Mouse (Mus musculus) neutrophil, adult 5-6 weeks (primary cell): Measurements from ENCODE around the gene Gm13272. TPM values are rescaled to one million over a fixed set of nuclear protein-coding genes. Genes with fewer than 3 reads are reported as not detected.
"Not testable (repeated sequence)": the region's sequence is repeated elsewhere in the genome, so short reads cannot be mapped to it uniquely, and the experiment has no call there.

ENCODE experiments used
- ATAC-seq: fragments of 151-379, 151-347 bp; 2 replicates; pipeline ENCODE4 v1.8.0; 2017; ENCODE audit warnings: mild to moderate bottlenecking, moderate TSS enrichment; ENCODE audit not compliant: insufficient number of reproducible peaks, poor library complexity, low FRiP score, severe bottlenecking; ENCODE audit errors: extremely low read depth
- total RNA-seq: library from RNA; stranded (forward); fragments of 200-1000 nt; gene quantifications from 2 replicates; pipeline ENCODE4 v1.2.3, GENCODE M21; 2017

Gm13272 gene
- not detected in 2 replicates for total RNA-seq

GRCm38 (mm10) chr4:88779550-88779949, at the start of gene Gm13272:
Gene Gm13272, plus strand, starts transcription at chr4:88779850.
- not testable (repeated sequence) for ATAC-seq

GRCm38 (mm10) chr4:88738480-88738879, 41.2 kb upstream of the Gm13272 start:
- peak; percentile 94 for ATAC-seq

- ATAC-seq: 0 out of 2 replicates have a peak, but pooled peaks have one; percentile 39
Measured at GRCm38 (mm10) chr4:88739036-88739435, 40.6 kb upstream of the Gm13272 start.

DNA sequence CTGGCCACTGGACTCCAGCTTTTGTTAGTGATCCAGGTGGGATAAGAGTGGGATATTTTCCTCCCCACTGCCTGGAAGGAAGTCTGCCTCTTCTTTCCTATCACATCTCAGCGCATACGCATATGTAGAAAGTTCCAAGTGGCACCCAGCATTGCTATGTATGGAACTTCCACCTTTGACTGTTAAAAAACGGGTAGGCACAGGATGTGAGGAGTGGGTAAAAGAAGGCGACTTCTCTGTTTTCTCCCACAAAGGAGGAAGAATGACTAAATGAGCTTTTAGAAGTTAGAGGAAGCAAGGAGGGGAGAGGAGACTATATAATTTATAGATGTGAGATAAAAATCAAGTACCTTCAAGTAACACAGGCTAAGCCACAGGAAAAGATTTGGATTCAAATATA, 38.2 kb upstream of the Gm13272 start:
- no peak for ATAC-seq

DNA sequence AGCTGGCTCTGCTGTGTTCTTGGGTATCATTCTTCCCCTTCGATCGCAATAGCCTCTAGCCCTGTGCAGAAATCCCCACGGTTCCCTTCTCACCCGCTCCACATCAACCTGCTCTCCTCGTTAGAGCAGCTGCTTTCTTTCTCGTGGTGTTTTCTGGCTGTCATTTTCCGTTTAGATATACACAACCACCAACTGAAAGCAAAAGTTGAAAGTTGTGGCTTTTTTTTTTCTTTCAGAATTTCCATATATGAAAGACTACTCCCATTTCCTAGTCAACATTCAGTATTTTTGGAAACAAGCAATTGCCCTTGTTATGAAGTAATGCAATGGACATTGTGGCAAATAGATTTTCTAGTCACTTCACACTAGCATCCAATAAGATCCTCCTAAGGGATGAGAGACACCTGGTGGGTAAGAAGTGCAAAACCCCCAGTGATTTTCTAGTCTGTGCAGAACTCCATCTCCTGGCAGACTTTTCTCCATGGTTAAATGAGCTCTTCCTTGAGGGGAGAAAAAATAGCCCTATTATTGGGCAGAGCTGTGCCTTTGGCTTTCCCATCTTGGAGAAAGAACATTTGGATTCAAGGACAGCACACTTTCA, 36.8 kb upstream of the Gm13272 start:
- ATAC-seq: no peak

GRCm38 (mm10) chr4:88744207-88744606, 35.4 kb upstream of the Gm13272 start:
- no peak for ATAC-seq

DNA sequence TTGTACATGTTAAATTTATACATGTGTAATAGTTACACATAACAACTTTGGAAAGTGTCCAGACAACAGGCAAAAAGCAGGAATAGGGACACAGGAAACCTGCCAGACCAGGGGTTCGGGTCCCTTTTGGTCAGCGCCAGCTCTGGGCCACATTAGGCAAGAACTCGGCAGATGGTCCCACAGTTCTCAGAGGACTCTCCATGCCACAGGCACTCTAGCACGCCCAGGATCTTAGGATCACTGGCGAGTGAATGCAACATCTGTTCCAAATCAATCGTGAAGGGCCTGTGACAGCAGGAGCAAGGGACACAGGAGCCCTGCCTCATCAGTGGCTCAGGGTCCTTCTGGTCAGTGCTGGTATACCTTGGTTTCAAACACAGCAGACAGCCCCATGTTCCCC, 29.7 kb upstream of the Gm13272 start:
- ATAC-seq: no peak

GRCm38 (mm10) chr4:88754818-88755340, 24.8 kb upstream of the Gm13272 start, which contains the start of gene Gm13271:
Gene Gm13271, plus strand, starts transcription at chr4:88754868.
- ATAC-seq: not testable (repeated sequence)

DNA sequence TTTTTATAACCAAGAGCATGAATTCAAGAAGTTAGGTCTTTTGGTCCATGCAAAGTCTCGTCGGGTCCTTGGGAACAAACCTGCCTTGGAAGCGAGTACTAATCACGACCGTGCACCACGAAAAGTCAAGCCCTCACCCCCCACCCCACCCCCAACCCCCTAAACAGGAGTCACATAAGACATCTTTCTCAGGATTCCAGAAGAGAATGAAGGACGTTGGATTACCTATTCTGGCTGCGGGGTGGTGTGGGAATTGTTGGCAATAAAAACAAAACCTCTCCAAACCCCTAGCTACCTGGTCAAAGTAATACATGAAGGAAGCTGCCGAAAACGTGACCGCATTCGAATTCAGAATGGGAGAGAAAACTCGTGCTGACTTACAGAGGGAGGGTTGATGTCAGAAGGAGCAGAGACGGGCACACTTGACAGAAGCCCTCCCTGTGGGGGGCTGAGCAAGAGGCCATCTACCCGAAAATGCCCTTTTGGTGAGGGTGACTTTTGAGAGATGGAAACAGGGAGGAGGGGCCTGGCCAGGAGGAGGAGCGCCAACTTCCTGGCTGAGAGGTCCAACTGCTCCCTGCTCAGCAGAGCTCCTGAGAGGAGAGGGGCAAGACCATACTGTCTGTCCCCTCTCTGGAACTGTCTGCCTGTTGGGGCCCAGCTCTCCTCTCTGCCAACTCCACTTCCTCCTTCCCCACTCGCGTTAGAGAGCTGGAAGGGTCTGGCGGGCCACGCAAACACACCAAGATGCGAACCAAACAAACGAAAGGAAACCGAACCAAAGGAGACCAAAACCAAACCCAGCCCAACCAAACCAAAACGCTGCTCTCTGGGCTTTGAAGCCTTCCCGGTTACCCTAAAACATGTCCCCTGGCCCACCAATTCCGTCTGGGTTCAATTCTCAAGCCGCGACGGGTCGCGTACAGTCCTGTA, 22.8 kb upstream of the Gm13272 start:
- ATAC-seq: not testable (repeated sequence)

GRCm38 (mm10) chr4:88757628-88758031, 22.0 kb upstream of the Gm13272 start:
- peak; percentile 100 for ATAC-seq

GRCm38 (mm10) chr4:88758751-88759150, 20.9 kb upstream of the Gm13272 start:
- not testable (repeated sequence) for ATAC-seq

- ATAC-seq: not testable (repeated sequence)
Measured at GRCm38 (mm10) chr4:88759610-88760268, 19.9 kb upstream of the Gm13272 start, which contains the start of gene Gm13283. Gene Gm13283, plus strand, starts transcription at chr4:88760119.

DNA sequence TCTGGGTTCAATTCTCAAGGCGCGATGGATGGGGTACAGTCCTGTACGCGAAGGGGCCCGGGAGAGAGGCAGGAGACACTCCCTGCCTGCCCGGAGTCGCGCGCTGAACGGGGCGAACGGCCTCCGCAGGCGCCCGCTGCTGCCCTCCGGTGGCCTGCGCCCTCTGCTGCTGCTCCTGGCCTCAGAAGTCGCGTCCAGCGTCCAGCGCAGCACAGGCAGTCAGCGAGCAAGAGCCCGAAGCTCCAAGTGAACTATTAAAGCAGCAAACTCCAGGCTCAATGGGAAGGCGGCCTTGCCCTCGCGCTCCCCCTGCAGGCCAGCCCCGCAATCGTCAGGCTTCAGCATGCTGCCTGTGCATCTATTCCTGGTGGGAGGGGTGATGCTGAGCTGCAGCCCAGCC, 19.2 kb upstream of the Gm13272 start:
- not testable (repeated sequence) for ATAC-seq

GRCm38 (mm10) chr4:88761776-88762175, 17.9 kb upstream of the Gm13272 start:
- not testable (repeated sequence) for ATAC-seq

- ATAC-seq: not testable (repeated sequence)
Measured at GRCm38 (mm10) chr4:88762341-88762740, 17.3 kb upstream of the Gm13272 start.

GRCm38 (mm10) chr4:88763384-88764018, 16.1 kb upstream of the Gm13272 start:
- peak; percentile 85 for ATAC-seq

DNA sequence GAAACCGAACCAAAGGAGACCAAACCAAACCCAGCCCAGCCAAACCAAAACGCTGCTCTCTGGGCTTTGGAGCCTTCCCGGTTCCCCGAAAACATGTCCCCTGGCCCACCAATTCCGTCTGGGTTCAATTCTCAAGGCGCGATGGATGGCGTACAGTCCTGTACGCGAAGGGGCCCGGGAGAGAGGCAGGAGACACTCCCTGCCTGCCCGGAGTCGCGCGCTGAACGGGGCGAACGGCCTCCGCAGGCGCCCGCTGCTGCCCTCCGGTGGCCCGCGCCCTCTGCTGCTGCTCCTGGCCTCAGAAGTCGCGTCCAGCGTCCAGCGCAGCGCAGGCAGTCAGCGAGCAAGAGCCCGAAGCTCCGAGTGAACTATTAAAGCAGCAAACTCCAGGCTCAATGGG, 6.1 kb upstream of the Gm13272 start, which contains the start of gene Gm13290:
Gm13290 (plus strand) TSS at position 301 of the 400 bp plus-strand sequence.
- ATAC-seq: not testable (repeated sequence)

- ATAC-seq: not testable (repeated sequence)
Measured at GRCm38 (mm10) chr4:88776622-88777021, 3.0 kb upstream of the Gm13272 start, which contains the start of gene Gm13289. Gene Gm13289, plus strand, starts transcription at chr4:88776922.
